Mouse (Mus musculus) right cerebral cortex, postnatal 10 days (tissue): Measurements from ENCODE around the gene Ston2.
"Not testable (repeated sequence)": the region's sequence is repeated elsewhere in the genome, so short reads cannot be mapped to it uniquely, and the experiment has no call there.

Source experiments
- DNase-seq, 2 experiments: peaks; one replicate each; pipeline ENCODE4 v3.0.0; 2021; ENCODE audit warnings: low spot score in 2 of 2

The Ston2 gene

GRCm38 (mm10) chr12:91589847-91590690, 198.1 kb downstream of the Ston2 start, which contains the start of gene Gtf2a1:
Gtf2a1 (minus strand) TSS chr12:91590487.
- DNase-seq: peak; percentile 95

DNA sequence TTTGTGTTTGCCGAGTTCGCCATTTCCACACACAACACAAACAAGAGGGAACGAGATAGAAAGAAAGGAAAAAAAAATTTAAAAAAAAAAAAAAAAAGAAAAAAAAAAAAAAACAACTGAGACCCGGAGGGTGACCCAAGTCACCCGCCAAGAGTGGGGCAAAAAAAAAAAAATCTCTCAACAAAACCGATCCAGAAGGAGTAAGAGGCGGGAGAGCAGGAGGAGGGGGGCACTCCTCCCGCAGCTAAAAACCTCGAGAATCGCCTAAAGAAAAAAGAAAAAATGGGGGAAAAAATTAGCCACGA, 198.7 kb downstream of the Ston2 start:
- no peak for DNase-seq

DNA sequence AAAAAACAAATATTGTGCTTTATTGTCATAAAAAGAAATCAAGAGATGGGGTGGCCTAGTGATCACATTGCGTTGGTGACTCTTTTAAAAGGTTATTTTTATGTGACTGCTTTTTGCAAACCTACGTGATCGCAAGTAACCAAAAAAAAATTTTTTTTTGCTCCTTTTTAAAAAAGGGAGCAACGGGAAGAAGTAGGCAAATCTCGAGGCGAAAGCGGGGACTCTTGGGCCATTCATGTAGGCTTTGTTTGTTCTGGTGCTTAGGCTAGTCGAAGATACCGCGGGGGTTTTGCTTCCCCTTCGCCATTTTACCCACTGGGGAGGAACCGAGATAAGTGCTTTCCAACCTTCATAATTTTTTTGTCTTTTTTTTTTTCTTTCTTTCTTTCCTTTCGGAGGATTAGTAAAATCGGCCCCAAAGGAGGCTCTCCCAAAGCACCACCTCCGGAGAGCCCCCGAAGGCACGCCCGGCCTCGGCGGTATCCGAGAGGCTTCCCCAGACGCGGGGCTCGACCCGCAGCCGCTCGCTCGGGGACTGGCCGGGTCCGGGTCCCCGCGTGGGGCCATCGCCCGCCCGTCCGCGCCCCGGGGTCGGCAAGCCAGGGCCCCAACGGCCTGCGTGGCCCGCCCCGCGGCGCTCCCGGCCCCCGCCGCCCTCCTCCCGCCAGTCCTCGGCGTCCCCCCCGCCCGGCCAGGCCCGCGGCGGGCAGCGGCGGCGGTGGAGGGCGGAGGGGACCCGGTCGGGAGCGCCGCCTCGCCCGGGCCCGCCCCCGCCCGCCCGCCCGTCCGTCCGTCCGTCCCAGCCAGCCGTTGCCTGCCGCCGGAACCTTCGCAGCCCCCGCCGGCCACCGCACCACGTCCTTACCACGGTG, 199.3 kb downstream of the Ston2 start:
- DNase-seq: peak; percentile 57 to 60

DNA sequence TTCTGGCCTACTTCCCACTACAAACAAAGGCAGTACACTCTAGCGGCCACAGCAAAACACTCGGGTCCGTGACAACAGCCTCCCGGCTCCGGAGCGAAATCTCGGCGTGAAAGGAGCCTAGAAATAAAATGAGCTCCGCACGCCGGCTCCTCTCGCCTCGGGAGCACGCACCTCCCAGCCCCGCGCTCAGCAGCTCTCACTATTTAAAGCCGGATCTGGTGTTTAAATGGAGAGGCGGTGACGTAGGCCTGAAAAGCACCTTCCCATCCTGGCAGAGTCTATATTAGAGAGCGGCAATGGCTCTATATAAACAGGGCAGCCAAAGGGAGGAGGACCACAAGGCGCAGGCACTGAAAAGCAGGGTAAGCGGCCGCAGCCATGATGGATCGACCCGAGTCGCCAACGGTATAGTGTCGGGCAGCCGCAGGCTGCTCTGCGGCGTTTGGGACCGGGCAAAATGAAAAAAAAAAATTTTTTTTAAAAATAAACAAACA, 200.0 kb downstream of the Ston2 start:
- peak; percentile 94 to 96 for DNase-seq

- no peak for DNase-seq
These were observed 200.6 kb downstream of the Ston2 start for GRCm38 (mm10) chr12:91587491-91588033.

GRCm38 (mm10) chr12:91587077-91587476, 201.1 kb downstream of the Ston2 start:
- DNase-seq: no peak

- DNase-seq: not testable (repeated sequence)
These were observed 202.4 kb downstream of the Ston2 start for GRCm38 (mm10) chr12:91585815-91586214.

DNA sequence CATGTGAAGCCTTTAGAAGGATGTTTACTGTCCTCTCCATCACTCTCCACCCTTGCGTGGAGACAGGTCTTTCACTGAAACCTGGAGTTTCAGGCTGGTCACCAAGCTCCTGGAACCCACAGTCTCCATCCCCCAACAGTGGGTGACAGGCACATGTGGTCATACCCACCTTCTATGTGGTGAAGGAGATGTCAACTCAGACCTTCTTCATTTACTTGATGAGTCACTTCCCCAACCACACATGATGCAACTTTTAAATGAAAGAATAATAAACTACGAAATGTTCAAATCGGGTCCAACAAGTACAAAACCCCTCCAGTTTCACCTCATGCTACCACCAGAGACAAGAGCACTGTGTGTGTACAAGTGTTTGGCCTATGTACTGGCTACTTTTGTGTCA, 203.0 kb downstream of the Ston2 start:
- DNase-seq: no peak

GRCm38 (mm10) chr12:91583409-91583808, 204.8 kb downstream of the Ston2 start:
- DNase-seq: no peak
